Mouse (Mus musculus) frontal cortex, postnatal 36 days (tissue): ENCODE results near the gene Coil.

ENCODE experiments used
- DNase-seq, 2 experiments: peaks; one replicate each; pipeline ENCODE4 v3.0.0; 2022; ENCODE audit warnings: low spot score in 2 of 2

Gene Coil

DNA sequence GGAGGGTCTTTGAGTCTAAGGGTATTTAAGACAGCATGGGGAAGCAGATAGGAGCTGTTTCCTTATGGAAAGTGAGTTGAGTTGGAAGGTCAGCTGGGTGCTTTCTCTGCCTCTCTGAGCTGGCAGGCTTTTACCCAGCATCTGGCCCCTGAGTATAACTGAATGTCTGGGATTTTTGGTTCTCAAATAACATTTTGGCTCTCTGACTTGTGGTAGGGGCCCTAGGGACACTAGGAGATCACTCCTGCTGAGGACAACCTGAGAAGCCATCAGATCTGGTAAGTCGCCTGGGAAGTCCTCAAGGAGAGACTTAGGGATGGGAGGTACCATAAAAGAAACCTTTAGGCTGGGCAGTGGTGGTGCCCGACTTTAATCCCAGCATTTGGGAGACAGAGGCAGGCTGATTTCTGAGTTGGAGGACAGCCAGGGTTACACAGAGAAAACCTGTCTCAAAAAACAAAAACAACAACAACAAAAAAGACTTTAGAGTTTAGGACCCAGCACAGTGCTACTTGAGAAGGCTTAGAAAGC, at the start of gene Coil:
Gene Coil, plus strand, starts transcription at position 51 of the 531 bp plus-strand sequence.
- DNase-seq = no peak

- no peak for DNase-seq
Observed at GRCm38 (mm10) chr11:88926566-88926965, 43.5 kb upstream of the Coil start.

DNA sequence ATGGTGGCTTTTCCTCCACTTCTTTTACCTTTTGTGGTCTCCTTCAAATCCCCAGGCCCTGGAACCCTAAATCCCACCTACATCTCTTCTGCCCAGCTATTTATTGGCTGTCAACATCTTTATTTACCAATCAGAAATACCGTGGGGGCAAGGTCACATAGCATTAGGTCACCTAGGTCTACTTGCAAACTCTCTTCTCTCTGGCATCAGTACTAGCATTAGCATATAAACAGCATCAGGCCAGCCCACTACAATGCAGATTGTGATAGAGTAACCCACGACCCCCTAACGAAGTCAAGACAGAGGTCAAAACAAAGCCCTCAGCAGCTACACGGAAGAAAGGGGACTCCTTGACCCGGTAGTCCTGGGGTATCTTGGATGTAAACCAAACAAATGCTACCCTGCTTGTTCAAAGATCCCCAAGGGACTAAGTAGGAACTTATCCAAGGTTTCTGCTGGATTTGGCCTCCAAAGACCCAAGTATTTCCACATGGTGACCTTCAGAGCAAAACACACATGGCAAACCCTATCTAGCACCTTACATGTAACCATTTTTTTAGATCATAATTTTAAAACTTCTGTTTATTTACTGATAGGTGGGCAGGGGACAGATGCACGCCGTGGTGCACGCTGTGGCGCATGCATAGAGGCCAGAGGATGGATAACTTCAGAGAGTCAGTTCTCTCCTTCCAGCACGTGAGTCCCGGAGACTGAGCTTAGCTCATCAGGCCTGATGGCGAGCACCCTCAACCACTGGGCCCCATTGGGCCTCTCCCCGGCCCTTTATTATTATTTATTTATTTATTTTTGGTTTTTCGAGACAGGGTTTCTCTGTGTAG, 38.1 kb upstream of the Coil start:
- no peak for DNase-seq

DNA sequence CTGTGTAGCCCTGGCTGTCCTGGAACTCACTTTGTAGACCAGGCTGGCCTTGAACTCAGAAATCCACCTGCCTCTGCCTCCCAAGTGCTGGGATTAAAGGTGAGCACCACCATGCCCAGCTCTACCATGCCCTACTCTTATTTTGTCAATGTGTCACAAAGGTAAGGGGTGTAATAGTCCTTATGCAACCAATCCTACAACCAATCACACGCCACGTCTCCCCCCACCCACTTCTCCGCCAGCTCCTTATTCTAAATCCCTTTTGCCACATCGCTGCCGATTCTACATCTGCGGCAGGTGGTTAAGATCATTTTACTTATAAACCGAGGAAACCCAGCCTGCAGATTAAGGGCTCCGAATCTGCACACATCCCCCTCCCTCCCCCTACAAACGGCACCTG, 37.0 kb upstream of the Coil start:
- no peak for DNase-seq

- peak; percentile 61 to 78 for DNase-seq
Observed at GRCm38 (mm10) chr11:88934089-88935000, 35.7 kb upstream of the Coil start.

DNA sequence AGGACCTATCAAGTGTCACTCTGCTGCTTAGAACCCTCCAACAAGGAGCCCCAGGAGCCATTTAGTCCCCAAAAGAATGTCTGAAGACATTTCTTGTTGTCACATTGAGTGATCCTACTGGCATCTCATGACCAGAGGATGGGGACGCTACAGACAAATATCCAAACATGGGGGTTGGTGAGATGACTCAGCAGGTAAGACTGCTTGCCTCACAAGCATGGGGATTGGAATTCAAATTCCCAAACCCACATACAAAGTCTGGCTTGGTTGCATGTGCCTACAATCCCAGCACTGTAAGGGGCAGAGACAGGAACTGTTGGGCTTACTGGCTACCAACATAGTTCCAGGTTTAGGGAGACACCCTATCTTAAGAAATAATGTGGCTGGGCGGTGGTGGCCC, 32.2 kb upstream of the Coil start:
- no peak for DNase-seq

- DNase-seq = no peak
Observed at GRCm38 (mm10) chr11:88938770-88939169, 31.3 kb upstream of the Coil start.

- DNase-seq = peak; percentile 41 to 57
Observed at GRCm38 (mm10) chr11:88939634-88940033, 30.4 kb upstream of the Coil start.

- no peak for DNase-seq
Observed at GRCm38 (mm10) chr11:88941489-88941888, 28.6 kb upstream of the Coil start.

GRCm38 (mm10) chr11:88945971-88946585, 24.0 kb upstream of the Coil start:
- DNase-seq = no peak

- DNase-seq = no peak
Observed at GRCm38 (mm10) chr11:88948896-88949295, 21.2 kb upstream of the Coil start.

DNA sequence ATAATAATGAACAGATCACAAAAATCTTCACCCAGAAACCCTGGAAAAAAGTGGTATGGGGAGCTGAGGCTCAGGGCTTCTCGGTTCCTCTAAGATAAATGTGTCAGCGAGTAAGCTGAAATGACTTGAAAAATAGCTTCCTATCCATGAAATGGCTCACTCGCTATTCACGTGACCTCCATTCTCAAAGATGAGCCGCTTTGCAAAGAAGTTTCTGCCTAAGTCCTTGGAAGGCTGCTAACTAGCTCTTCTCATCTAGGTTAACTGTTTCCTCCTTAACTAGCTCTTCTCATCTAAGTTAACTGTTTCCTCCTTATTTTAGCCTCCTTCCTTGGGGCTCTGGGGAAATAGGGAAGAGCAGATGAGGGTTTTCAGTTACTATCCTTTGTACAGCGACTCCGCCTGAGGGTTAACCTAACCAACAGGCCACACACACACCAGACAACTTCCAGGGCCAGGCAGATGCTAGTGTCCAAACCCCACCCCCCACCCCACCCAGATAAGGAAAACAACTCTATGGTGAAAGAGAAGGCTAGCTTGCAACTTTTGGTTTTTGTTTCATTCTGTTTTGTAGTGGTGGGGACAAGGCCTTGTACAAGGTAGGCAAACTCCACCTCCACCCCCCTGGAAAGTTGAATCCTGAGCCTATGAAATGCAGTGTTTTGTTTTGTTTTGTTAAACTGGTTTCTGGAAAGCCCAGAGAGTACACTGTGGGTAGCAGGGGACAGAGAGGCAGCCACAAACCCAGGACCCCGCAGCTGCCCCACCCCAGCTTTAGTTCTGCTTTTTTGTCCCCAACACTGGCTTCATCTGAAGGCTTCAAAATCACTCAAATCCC, 20.0 kb upstream of the Coil start:
- DNase-seq = no peak

- no peak for DNase-seq
Observed at GRCm38 (mm10) chr11:88950640-88951250, 19.3 kb upstream of the Coil start.

GRCm38 (mm10) chr11:88951576-88951975, 18.5 kb upstream of the Coil start:
- no peak for DNase-seq

DNA sequence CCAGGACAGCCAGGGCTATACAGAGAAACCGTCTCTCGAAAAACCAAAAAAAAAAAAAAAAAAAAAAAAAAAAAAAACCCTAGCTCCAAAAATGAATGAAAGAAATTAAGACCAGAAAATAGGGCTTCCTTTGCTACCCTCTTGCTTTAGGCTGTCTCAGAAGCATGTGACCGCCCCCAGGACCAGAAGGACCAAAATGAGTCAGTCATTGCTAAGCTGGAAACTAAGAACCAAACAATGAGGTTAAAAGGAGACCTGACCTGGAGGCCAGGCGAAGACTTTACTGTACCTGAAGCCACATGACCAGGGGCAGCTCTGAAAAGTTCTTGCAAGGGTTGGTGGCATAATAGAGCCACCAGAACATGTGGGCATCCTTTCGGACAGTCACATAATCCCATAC, 17.9 kb upstream of the Coil start:
- DNase-seq = no peak

GRCm38 (mm10) chr11:88953582-88953981, 16.5 kb upstream of the Coil start:
- DNase-seq = no peak

- peak in 1 of 2 experiments; percentile 23 for DNase-seq
Observed at GRCm38 (mm10) chr11:88954803-88955202, 15.2 kb upstream of the Coil start.

GRCm38 (mm10) chr11:88955217-88955969, 14.7 kb upstream of the Coil start, which contains the start of gene Scpep1:
TSS of gene Scpep1 (minus strand) at chr11:88955465.
- DNase-seq = peak; percentile 92 to 95

DNA sequence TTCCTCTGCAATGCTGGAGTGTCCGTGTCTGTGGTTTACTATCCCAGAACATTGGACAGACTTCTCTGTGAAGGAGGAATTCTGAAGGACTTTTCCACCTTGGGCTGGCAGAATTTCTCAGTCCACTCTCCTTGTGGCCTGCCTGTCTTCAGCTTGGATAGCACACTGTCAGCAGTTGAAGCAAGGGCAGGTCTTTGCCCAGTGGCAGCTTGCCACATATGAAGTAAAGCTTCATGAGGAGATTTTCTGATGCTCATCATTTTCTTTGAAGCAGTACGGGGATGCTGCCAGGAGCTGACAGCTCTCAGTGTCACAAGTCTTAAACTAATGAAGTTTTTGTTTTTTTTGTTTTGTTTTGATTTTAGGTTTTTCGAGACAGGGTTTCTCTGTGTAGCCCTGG, 11.2 kb upstream of the Coil start:
- no peak for DNase-seq

DNA sequence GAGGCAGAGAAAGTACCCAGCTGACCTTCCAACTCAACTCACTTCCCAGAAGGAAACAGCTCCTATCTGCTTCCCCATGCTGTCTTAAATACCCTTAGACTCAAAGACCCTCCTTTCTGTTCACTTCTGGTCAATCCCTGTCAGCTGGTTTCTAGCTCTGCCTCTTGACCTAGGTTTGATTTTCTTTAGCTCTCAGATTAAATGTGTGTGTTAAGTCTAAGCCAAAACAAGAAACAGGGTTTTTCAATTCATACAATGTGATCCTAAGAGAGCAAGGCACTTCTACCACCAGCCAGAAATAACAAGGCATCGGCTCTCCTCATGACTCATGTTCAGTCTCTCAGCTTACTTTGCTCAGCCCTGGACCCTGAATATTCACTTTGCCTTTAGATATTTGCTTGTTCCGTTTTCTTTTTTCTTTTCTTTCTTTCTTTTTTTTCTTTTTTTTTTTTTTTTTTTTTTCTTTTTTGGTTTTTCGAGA, 3.1 kb upstream of the Coil start, which contains the start of gene Elobl:
Gene Elobl, minus strand, starts transcription at position 51 of the 481 bp plus-strand sequence.
- DNase-seq = no peak
